Mouse (Mus musculus) lung, adult 2 months (tissue): Measurements from ENCODE around the gene Smap1.

ENCODE experiments used
- CTCF ChIP-seq: fragments of 200-500 bp; IDR thresholded peaks from 2 replicates; pipeline ENCODE4 v1.5.1; 2011; ENCODE audit warnings: mild to moderate bottlenecking, low read length, control low read depth; ENCODE audit not compliant: insufficient read depth
- POLR2A ChIP-seq: fragments of 200-500 bp; IDR thresholded peaks from 2 replicates; pipeline ENCODE4 v1.6.1; 2011; ENCODE audit warnings: low read depth, mild to moderate bottlenecking, control low read depth, low read length, borderline replicate concordance; ENCODE audit errors: extremely low read depth

DNA sequence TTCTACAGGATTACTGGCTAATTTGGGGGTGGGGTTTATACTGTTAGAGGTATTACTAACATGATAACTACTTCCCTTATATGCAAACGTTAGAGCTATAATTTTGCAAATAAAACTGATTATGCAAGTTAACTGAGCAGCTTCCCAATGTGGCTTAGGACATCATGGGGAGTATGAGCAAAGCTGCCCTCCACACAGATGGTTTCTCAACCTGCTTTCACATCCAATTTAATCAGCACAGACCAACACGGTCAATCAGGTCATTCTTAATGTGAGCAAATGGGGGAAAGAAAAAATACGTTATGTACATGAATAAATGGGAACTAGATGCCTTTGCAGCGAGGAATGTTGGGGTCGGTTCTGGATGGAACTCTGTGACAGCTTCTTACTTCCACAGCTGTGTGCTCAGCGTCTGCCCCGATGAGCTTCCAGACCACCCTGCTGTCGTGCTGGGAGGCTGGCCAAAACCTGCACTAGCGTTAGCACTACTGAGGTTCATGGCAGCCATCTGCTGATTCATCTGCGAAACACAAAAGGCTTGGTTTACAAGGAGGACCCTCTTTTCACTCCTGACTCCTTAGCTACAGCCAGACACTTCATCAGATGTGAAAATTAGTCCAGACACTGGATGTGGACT, 76.0 kb downstream of the Smap1 start:
- no peak for TF ChIP-seq POLR2A
- TF ChIP-seq CTCF, result no peak
